Mouse (Mus musculus) small intestine, adult 2 months (tissue): Measurements from ENCODE around the gene Egln2. TPM values are rescaled to one million over a fixed set of nuclear protein-coding genes. Genes with fewer than 3 reads are reported as not detected.

Experiments
- H3K27ac ChIP-seq: fragments of 200-500 bp; 2 replicates; pipeline ENCODE4 v1.5.1; 2012; ENCODE audit warnings: low read depth, low read length, control low read depth, inconsistent platforms; ENCODE audit not compliant: insufficient read depth
- H3K27me3 ChIP-seq: fragments of 200-500 bp; 2 replicates; pipeline ENCODE4 v1.6.1; 2012; ENCODE audit warnings: mild to moderate bottlenecking, moderate library complexity, low read length, inconsistent platforms; ENCODE audit not compliant: control insufficient read depth, insufficient read depth
- H3K36me3 ChIP-seq: fragments of 200-500 bp; 2 replicates; pipeline ENCODE4 v1.6.1; 2012; ENCODE audit warnings: mild to moderate bottlenecking, low read length, control low read depth, inconsistent platforms; ENCODE audit not compliant: control insufficient read depth, insufficient read depth
- H3K4me1 ChIP-seq: fragments of 200-500 bp; 2 replicates; pipeline ENCODE4 v1.6.1; 2012; ENCODE audit warnings: low read length, inconsistent platforms, mixed read lengths; ENCODE audit not compliant: control insufficient read depth, insufficient read depth, insufficient read length
- H3K4me3 ChIP-seq: fragments of 200-500 bp; 2 replicates; pipeline ENCODE4 v1.5.1; 2012; ENCODE audit warnings: low read depth, mild to moderate bottlenecking, control low read depth, inconsistent platforms, low read length, moderate library complexity
- CTCF ChIP-seq: fragments of 200-500 bp; IDR thresholded peaks from 2 replicates; pipeline ENCODE4 v1.5.1; 2012; ENCODE audit warnings: low read depth, mild to moderate bottlenecking, control low read depth, inconsistent platforms, low read length, moderate library complexity, mixed read lengths; ENCODE audit not compliant: insufficient replicate concordance, insufficient read length; ENCODE audit errors: extremely low read depth
- POLR2A ChIP-seq: fragments of 200-500 bp; IDR thresholded peaks from 2 replicates; pipeline ENCODE4 v1.6.1; 2012; ENCODE audit warnings: low read depth, mild to moderate bottlenecking, control low read depth, inconsistent platforms, low read length, moderate library complexity
- WGBS: fragments of 180-500 bp; shearing (Covaris S2); methylation state at CpG from one replicate; pipeline ENCODE4 v1.1.7; 2018; 5-methylcytosine and 5-hydroxymethylcytosine counted together
- polyA plus RNA-seq: library from polyadenylated mRNA; depleted of rRNA; stranded (reverse); fragments of >200 nt; gene quantifications from 2 replicates; pipeline ENCODE4 v1.2.3, GENCODE M21; 2012

The Egln2 gene
- polyA plus RNA-seq, 1 experiment, result 129 TPM

DNA sequence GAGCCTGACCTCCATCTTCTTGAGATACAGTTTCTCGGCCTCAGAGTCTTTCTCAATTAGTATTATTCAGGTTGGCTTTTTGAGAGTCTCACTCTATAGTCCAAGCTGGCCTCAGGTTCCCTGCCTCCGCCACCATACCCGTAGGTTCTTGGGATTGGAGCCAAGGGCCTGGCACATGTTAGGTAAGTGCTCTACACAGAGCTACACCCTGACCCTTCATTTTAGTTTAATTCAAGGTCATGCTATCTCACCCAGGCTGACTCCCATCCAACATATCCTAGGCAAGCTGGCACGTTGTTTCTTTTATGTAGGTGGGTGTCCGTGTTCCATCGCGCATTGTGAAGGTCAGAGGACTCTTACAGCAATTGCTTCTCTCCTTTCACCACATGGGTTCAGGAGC is 8.3 kb upstream of the Egln2 start:
- Histone ChIP-seq H3K27me3 (no peaks in the 10 kb centered on the region), H3K36me3 (peaks cover 31% of the 10 kb centered on the region), H3K4me1 (peaks cover 12% of the 10 kb centered on the region; the same call in 1 of the 2 replicates), H3K4me3 (no peak overlapping the region), H3K27ac (no peak overlapping the region)
- WGBS, result 88% methylated on average over 7 of the region's 7 CpGs
- TF ChIP-seq CTCF, result no peak
- TF ChIP-seq POLR2A, result no peak

DNA sequence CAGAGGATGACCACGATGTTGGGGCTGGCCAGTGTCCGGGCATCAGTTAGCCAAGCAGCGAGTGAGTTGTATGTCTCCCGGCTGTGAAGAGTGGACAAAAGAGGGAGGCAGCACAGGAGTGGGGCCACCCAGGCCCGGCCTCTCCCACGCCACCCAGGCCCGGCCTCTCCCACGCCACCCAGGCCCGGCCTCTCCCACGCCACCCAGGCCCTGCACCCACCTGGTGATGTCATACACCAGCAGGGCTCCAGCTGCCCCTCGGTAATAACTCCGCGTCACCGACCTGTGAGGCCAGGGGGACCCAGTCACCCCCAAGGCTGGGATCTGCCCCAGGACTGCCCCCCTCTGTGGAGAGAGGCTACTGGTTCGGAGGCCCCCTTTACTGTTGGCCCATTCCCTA is 7.9 kb upstream of the Egln2 start:
- no peak overlapping the region for H3K4me3 ChIP-seq
- H3K4me1 ChIP-seq, result peaks cover 8% of the 10 kb centered on the region; the same call in 1 of the 2 replicates
- H3K27ac ChIP-seq, result no peak overlapping the region
- peaks cover 31% of the 10 kb centered on the region for H3K36me3 ChIP-seq
- WGBS, result 91% methylated on average over 15 of the region's 15 CpGs
- H3K27me3 ChIP-seq, result no peaks in the 10 kb centered on the region
- TF ChIP-seq CTCF (no peak), POLR2A (no peak)

DNA sequence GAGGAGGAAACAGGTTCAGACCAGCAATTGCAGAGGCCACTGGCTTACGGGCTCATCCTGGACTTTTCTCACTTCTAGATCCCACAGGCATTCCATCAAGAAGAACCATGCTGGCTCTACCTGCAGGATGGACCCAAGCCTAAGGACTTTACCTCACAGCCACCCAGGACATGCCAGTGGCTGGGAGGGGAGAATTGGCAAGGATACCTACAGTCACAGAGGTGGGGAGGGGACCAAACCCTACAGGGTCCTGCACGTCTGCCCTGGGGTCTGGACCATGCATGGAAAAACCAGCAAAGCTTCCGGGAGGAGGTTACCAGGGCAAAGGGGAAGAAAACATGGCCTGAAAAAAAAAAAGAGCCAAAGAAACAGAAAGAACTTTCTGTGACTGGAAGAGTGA is 4.4 kb upstream of the Egln2 start:
- WGBS, result 86% methylated on average over 3 of the region's 3 CpGs
- no peak for TF ChIP-seq CTCF
- TF ChIP-seq POLR2A, result no peak

DNA sequence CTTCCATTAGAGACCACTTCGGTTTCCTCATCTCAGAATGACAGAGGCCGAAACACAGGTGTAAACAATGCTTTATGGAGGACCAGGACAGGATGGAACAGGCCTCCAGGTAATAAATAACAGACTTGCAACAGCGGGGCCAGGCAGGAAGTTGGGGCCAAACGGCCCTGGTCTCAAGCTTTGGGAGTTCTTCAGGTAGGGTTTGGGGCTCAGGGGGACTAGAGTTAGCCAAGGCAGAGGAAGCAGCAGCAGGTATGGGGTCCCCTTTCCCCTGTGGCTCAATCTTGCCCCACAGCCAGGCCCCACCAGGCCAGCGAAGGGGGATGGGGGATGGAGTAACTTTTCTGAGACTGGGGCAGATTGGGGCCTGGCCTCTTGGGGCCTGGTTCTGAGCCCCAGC is 1.8 kb upstream of the Egln2 start:
- no peak for TF ChIP-seq CTCF
- TF ChIP-seq POLR2A, result no peak

More for the DNA sequence above, 4.4 kb upstream of the Egln2 start:
- Histone ChIP-seq H3K4me3 (no peak overlapping the region), H3K36me3 (peaks cover 31% of the 10 kb centered on the region), H3K27me3 (no peaks in the 10 kb centered on the region), H3K4me1 (peaks cover 6% of the 10 kb centered on the region; the same call in 1 of the 2 replicates), H3K27ac (no peak overlapping the region)

DNA sequence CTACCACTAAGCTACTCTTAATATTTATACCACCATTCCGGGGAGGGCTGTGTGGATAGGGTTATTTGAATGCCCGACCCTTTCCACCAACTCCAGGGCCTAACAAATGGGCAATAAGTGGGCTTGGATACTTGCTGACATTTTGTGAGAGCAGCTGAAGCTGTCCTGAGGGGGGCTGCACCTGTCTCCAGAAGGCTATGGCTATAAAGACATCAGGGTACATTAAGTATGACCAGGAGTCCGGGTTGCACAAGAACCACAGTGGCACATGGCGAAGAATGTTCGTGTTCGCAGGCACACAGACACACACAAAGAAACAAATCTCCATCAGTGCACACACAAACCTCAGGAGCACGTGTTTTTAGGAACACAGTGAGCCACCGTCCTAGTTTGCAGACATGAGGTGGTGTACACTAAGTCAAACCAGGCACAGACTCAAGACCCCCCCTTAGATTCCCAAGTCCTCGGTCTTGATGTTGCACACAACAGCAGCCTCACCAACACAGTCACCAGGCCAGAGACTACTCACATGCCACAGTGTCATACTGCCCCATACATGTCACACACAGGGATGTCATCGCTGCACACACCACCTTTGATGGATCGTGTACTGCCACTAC is 983 bp upstream of the Egln2 start:
- peak overlapping the region; percentile 81 for H3K4me3 ChIP-seq
- H3K4me1 ChIP-seq, result peaks cover 28% of the 10 kb centered on the region
- H3K36me3 ChIP-seq, result peaks cover 10% of the 10 kb centered on the region
- no peaks in the 10 kb centered on the region for H3K27me3 ChIP-seq
- TF ChIP-seq POLR2A (no peak), CTCF (no peak)
- 64% methylated on average over 11 of the region's 11 CpGs for WGBS
- H3K27ac ChIP-seq, result peak overlapping the region; percentile 95

More for the DNA sequence above, 1.8 kb upstream of the Egln2 start:
- H3K4me3 ChIP-seq, result no peak overlapping the region
- peak overlapping the region; percentile 95; the same call in 1 of the 2 replicates for H3K27ac ChIP-seq
- H3K4me1 ChIP-seq, result peaks cover 22% of the 10 kb centered on the region
- peaks cover 17% of the 10 kb centered on the region for H3K36me3 ChIP-seq
- 88% methylated on average over 5 of the region's 5 CpGs for WGBS
- no peaks in the 10 kb centered on the region for H3K27me3 ChIP-seq

DNA sequence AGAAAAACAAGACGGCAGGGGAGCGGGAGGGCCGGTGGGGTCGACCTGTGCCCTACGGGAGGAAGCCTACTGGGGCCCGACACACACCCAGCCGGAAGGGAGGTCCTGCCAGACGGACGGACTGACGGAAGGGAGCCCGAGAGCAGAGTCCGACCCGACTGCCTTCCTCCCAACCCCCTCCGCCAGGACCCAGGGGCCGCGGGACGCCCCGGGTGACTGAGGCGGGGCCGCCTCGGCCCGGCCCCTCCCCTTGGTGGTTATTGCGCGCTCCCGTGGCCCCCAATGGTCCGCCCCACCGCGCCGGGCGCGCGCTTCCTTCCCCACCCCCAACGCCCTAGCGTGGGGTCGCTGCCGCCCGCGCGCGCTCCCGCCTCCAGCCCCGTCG is 381 bp downstream of the Egln2 start:
- H3K4me1 ChIP-seq, result peaks cover 28% of the 10 kb centered on the region
- H3K4me3 ChIP-seq, result peak overlapping the region; percentile 81
- no peaks in the 10 kb centered on the region for H3K27me3 ChIP-seq
- peaks cover 4% of the 10 kb centered on the region; the same call in 1 of the 2 replicates for H3K36me3 ChIP-seq
- H3K27ac ChIP-seq, result peak overlapping the region; percentile 93
- TF ChIP-seq POLR2A (peak; percentile 50; the same call in 1 of the 2 replicates), CTCF (no peak)
- 0% methylated on average over 43 of the region's 43 CpGs for WGBS

DNA sequence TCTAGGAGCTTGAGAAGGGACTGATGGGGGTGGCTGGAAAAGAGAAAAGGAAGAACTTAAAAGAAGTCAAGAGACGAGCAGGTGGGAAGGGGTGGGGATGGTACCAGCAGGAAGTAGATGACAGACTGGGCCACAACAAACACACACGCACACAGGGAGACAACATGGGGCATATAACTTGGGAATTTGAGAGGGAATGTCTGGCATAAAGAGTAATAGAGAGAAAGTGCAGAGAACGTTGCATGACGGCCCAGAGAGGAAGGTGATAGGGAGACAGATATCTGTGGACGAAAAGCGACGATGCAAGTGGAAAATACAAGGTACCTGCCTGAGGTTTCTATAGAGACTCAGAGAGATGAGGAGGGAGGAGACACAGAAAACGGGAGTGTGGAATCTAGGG is 906 bp downstream of the Egln2 start:
- WGBS, result 1% methylated on average over 8 of the region's 8 CpGs
- TF ChIP-seq CTCF (no peak), POLR2A (no peak)
- Histone ChIP-seq H3K4me1 (peaks cover 31% of the 10 kb centered on the region), H3K27ac (peak overlapping the region; percentile 93), H3K36me3 (peaks cover 2% of the 10 kb centered on the region; the same call in 1 of the 2 replicates), H3K27me3 (no peaks in the 10 kb centered on the region), H3K4me3 (peak overlapping the region; percentile 81)
